8 mouse cellular contexts compared by ENCODE assay signal in the genomic region with DNA sequence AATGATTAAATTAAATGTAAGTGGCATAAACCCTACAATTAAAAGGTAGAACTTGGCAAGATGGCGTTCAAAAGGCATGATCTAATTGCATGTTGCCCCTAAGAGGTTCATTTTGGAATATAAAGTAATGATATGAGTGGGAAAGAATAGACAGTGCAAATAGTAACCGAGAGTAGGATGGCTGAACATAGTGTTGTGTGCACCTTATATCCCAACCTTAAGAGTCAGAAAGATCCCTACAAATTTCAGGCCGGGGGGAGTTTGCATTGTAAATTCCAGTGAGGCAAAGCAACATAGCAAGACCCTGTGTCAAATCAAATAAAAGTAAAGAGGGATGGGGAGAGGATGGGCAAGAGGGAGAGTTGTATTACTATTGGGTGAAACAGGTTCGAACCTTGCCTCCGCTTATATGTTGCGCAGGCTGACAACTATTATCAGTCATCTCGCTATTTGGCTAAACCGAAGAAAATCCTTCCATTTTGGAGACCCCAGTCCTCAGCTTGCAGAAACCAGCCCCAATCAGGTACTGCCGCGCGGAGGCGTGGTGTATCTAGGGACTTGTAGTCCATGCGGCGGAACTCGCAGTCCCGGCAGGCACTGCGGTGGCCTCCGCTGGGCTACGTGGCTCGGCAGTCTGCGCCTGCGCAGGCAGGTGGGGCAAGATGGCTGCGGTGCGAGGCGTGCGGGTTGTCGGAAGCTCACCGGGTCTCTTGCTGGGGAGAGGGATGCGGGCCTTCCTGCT. TPM values are rescaled to one million over a fixed set of nuclear protein-coding genes. Genes with fewer than 3 reads are reported as not detected.
DNase-seq lines count a peak whose midpoint lies in the region; ATAC-seq lines count a peak whose summit lies in the region.

No protein-coding gene starts in this region.

- DNase-seq in adipocyte (ENCODE audit: low spot score) = peak; percentile 90
- DNase-seq in embryo, embryonic 10 days (ENCODE audit: low spot score) = peak; percentile 99
- peak; percentile 97 for DNase-seq in gastrocnemius, postnatal 14 days
- DNase-seq in intestine, embryonic 14.5 days (ENCODE audit: low spot score) = peak; percentile 95
- peak; percentile 97 to 98 for DNase-seq in left cerebral cortex, postnatal 14 days (ENCODE audit: low spot score in 2 of 2)
- DNase-seq in mesoderm, embryonic 11.5 days (ENCODE audit: low read depth, low spot score) = peak; percentile 99
- DNase-seq in right cerebral cortex, postnatal 36 days (ENCODE audit: low spot score in 2 of 2) = peak; percentile 96 to 97
- DNase-seq in yolk sac, embryonic 10.5 days (ENCODE audit: low spot score) = peak; percentile 97

- 5% methylated on average over 29 of the region's 29 CpGs for WGBS in intestine, embryonic 14.5 days

- peak overlapping the region; percentile 83 for H3K4me3 ChIP-seq in intestine, embryonic 14.5 days (ENCODE audit: low read depth, low read length)

- no peaks in the 10 kb centered on the region for H3K9me3 ChIP-seq in intestine, embryonic 14.5 days (ENCODE audit: control insufficient read depth, low read length)

- no peaks in the 10 kb centered on the region for H3K27me3 ChIP-seq in intestine, embryonic 14.5 days (replicated peaks; ENCODE audit: control insufficient read depth, insufficient read depth, low read length)

- peak overlapping the region; percentile 63 for H3K4me2 ChIP-seq in intestine, embryonic 14.5 days (ENCODE audit: low read length)

- H3K36me3 ChIP-seq in intestine, embryonic 14.5 days (ENCODE audit: control insufficient read depth, insufficient read depth, low read length) = peaks cover 34% of the 10 kb centered on the region

- H3K27ac ChIP-seq in intestine, embryonic 14.5 days (ENCODE audit: low read depth) = peak overlapping the region; percentile 44

- peak overlapping the region; percentile 88 for H3K9ac ChIP-seq in intestine, embryonic 14.5 days (ENCODE audit: low read length)

- peaks cover 9% of the 10 kb centered on the region; the same call in 1 of the 2 replicates for H3K4me1 ChIP-seq in intestine, embryonic 14.5 days (replicated peaks; ENCODE audit: control insufficient read depth, insufficient read depth, low read length)

- intact Hi-C loops in gastrocnemius, postnatal 14 days (cut with DNase I; ENCODE audit: low total_unique reads) = no loop called here
- intact Hi-C loops in left cerebral cortex, postnatal 14 days (cut with DNase I) = no loop called here

- peak; percentile 97 for ATAC-seq in intestine, embryonic 14.5 days (replicated peaks; ENCODE audit: low FRiP score, low TSS enrichment, low read depth)

RNA-seq across cellular contexts. Expression of gene B4galt7, which starts 7.0 kb away (rescaled TPM):
- total RNA-seq in gastrocnemius, postnatal 14 days (2021) = 1 to 10 TPM; 6.2 to 7.3 TPM
- 12.6 and 17.4 TPM in 2 replicates for polyA plus RNA-seq in intestine, embryonic 14.5 days (2014; fragmentation: Nextera tagmentation; extraction: Ambion mirVana)
- 10 to 100 TPM; 22.6 to 23.3 TPM for total RNA-seq in left cerebral cortex, postnatal 14 days (2021)

RNA-seq across cellular contexts. Expression of gene Tmed9, which starts 19.2 kb away (rescaled TPM):
- total RNA-seq in gastrocnemius, postnatal 14 days (2021) = 100 to 1,000 TPM; 139 to 149 TPM
- 59.9 and 64.8 TPM in 2 replicates for polyA plus RNA-seq in intestine, embryonic 14.5 days (2014; fragmentation: Nextera tagmentation; extraction: Ambion mirVana)
- 100 to 1,000 TPM; 117 to 123 TPM for total RNA-seq in left cerebral cortex, postnatal 14 days (2021)

RNA-seq across cellular contexts. Expression of gene Fam193b, which starts 21.8 kb away (rescaled TPM):
- total RNA-seq in gastrocnemius, postnatal 14 days (2021) = 10 to 100 TPM; 12.8 to 15.4 TPM
- 28.8 and 33.6 TPM in 2 replicates for polyA plus RNA-seq in intestine, embryonic 14.5 days (2014; fragmentation: Nextera tagmentation; extraction: Ambion mirVana)
- total RNA-seq in left cerebral cortex, postnatal 14 days (2021) = 10 to 100 TPM; 62.8 to 71.1 TPM

RNA-seq across cellular contexts. Expression of gene Caml, which starts 30.1 kb away (rescaled TPM):
- 10 to 100 TPM; 10.1 to 11.1 TPM for total RNA-seq in gastrocnemius, postnatal 14 days (2021)
- 43.3 and 53.9 TPM in 2 replicates for polyA plus RNA-seq in intestine, embryonic 14.5 days (2014; fragmentation: Nextera tagmentation; extraction: Ambion mirVana)
- total RNA-seq in left cerebral cortex, postnatal 14 days (2021) = 10 to 100 TPM; 41.2 to 49.3 TPM

RNA-seq across cellular contexts. Expression of gene Ddx46, which starts 42.1 kb away (rescaled TPM):
- 10 to 100 TPM; 19.7 to 21.2 TPM for total RNA-seq in gastrocnemius, postnatal 14 days (2021)
- 40.9 and 44.1 TPM in 2 replicates for polyA plus RNA-seq in intestine, embryonic 14.5 days (2014; fragmentation: Nextera tagmentation; extraction: Ambion mirVana)
- total RNA-seq in left cerebral cortex, postnatal 14 days (2021) = 10 to 100 TPM; 37.8 to 44.3 TPM

Comparison
In these comparisons a context has a peak if more than half of its experiments do, and no peak if none do; other contexts are left out.
1. Peak in every context shown above with its lines: DNase-seq, ATAC-seq, H3K4me3 ChIP-seq and H3K27ac ChIP-seq.